Mouse (Mus musculus): ENCODE measurements at regions not wholly inside any gene's neighbourhood (a gene's known extent, or its start where the extent isn't known, plus 50 kb on each side); places are given as distances from the start of the nearest gene placed in this dataset.
A peak's percentile ranks its signal among the peaks of the same experiment; 100 is the strongest.

DNA sequence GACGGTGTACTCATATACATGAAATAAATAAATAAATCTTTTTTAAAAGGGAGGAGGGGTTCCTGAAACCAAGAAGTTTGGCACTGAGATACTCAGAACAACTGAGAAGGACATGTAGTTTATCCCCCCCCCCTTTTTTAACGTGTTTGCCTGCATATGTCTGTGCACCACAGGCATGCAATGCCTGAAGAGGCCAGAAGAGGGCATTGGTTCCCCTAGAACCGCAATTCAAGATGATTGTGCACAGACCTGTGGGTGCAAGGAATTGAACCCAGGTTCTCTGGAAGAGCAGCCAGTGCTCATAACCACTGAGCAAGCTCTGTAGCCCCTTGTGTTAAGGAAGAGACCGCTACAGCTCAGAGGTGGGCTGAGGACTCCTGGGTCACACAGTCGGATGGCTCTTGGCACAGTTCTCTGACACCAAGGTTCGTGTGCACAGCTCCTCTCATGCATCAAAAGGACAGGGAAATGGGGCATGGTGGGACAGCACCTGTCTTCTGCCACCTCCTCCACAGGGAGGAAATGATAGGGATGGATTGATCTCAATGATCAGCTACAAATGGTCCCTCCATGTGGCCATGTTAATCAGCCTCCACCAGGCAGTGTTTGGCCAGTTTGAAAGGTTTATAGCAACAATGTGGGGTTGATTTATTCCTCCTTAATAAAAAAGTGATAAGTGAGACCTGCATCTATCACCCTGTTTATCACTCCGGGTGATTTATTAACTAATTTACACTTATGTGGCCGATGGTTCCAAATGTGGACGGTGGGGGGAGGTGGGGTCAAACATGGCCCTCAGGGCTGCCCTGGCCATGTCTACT lies 58.5 kb upstream of the Top1 start:
- H3K9ac ChIP-seq, result no peak overlapping the region
- no peak overlapping the region for H3K27ac ChIP-seq
- WGBS, result 77% methylated on average over 9 of the region's 9 CpGs
- DNase-seq (ENCODE audit: low spot score) (no peak), ATAC-seq (ENCODE audit: low FRiP score) (no peak)
- H3K9me3 ChIP-seq (ENCODE audit: control insufficient read depth, low read length), result no peaks in the 10 kb centered on the region
- no peaks in the 10 kb centered on the region for H3K36me3 ChIP-seq (replicated peaks; ENCODE audit: control insufficient read depth, insufficient read depth)
- H3K4me1 ChIP-seq (replicated peaks; ENCODE audit: control insufficient read depth, insufficient read depth, low read length), result peaks cover 9% of the 10 kb centered on the region; the same call in 1 of the 2 replicates
- H3K27me3 ChIP-seq (ENCODE audit: control insufficient read depth, insufficient read depth, low read length), result 0 out of 2 replicates have a peak, but pooled peaks cover 12% of the 10 kb centered on the region
- no peak overlapping the region for H3K4me2 ChIP-seq (replicated peaks)
- no peak overlapping the region for H3K4me3 ChIP-seq (replicated peaks; ENCODE audit: low read length)

DNA sequence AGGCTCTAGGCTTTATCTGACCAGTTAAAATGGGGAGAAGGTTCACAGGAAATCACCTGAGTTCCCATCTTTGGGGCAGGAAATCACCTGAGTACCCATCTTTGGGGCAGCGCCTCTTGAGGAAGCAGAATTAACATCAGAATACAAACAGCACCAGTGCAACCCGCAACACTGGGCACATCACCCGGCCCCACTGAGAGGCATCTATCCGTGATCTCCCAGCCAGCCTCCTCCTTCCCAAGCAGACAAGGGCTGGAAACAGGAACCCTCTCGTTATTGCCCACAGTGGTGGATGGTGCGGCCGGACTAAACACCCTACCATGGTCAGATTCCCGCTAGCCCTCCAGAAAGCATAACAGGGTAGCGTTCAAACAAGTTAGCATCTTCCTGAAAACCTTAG lies 57.3 kb upstream of the Top1 start:
- H3K27ac ChIP-seq, result no peak overlapping the region
- ATAC-seq (ENCODE audit: low FRiP score) (no peak), DNase-seq (ENCODE audit: low spot score) (no peak)
- no peak overlapping the region for H3K9ac ChIP-seq
- 86% methylated on average over 9 of the region's 9 CpGs for WGBS
- no peaks in the 10 kb centered on the region for H3K36me3 ChIP-seq (replicated peaks; ENCODE audit: control insufficient read depth, insufficient read depth)
- H3K27me3 ChIP-seq (ENCODE audit: control insufficient read depth, insufficient read depth, low read length), result 0 out of 2 replicates have a peak, but pooled peaks cover 12% of the 10 kb centered on the region
- H3K9me3 ChIP-seq (ENCODE audit: control insufficient read depth, low read length), result no peaks in the 10 kb centered on the region
- no peak overlapping the region for H3K4me2 ChIP-seq (replicated peaks)
- H3K4me3 ChIP-seq (replicated peaks; ENCODE audit: low read length), result no peak overlapping the region
- peaks cover 9% of the 10 kb centered on the region; the same call in 1 of the 2 replicates for H3K4me1 ChIP-seq (replicated peaks; ENCODE audit: control insufficient read depth, insufficient read depth, low read length)

DNA sequence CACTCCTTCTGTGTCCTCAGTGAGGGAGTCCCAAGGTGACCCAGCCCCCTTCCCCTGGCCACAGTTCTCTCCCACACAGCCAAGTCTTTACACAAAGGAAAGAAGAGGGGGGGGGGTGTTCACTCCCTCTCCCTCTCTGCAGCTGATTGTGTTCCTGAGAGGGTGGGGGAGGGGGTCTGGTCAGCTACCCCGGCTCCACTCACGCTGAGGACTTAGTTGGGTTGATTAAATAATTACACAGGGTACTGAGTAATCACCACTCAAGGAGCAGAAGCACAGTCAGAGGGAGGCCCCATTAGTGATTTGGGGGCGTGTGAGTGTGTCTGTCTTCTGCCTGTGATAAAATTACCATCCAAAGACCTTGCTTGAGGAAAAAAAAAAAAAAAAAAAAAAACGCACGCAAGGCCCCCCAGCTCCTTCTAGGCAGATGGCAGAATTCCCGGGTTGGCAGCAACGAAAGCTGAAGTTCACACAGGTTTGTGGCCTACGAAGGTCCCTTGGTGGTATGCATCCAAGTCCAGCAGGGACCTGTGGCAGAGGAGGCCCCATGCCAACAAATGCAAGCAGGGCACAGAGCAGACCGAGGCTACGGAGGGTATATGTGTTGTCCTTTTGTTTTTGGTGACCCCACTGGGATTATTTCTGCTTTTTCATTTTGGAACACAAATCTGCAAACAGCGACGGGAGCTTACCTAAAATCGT lies 55.3 kb upstream of the Top1 start:
- Histone ChIP-seq H3K27me3 (ENCODE audit: control insufficient read depth, insufficient read depth, low read length) (0 out of 2 replicates have a peak, but pooled peaks cover 12% of the 10 kb centered on the region), H3K4me1 (replicated peaks; ENCODE audit: control insufficient read depth, insufficient read depth, low read length) (no peaks in the 10 kb centered on the region), H3K4me3 (replicated peaks; ENCODE audit: low read length) (no peak overlapping the region), H3K4me2 (replicated peaks) (no peak overlapping the region), H3K9ac (no peak overlapping the region), H3K27ac (no peak overlapping the region), H3K9me3 (ENCODE audit: control insufficient read depth, low read length) (no peaks in the 10 kb centered on the region), H3K36me3 (replicated peaks; ENCODE audit: control insufficient read depth, insufficient read depth) (no peaks in the 10 kb centered on the region)
- DNase-seq (ENCODE audit: low spot score) (no peak), ATAC-seq (ENCODE audit: low FRiP score) (peak; percentile 39; the same call in 1 of the 2 replicates)
- WGBS, result 31% methylated on average over 13 of the region's 13 CpGs

DNA sequence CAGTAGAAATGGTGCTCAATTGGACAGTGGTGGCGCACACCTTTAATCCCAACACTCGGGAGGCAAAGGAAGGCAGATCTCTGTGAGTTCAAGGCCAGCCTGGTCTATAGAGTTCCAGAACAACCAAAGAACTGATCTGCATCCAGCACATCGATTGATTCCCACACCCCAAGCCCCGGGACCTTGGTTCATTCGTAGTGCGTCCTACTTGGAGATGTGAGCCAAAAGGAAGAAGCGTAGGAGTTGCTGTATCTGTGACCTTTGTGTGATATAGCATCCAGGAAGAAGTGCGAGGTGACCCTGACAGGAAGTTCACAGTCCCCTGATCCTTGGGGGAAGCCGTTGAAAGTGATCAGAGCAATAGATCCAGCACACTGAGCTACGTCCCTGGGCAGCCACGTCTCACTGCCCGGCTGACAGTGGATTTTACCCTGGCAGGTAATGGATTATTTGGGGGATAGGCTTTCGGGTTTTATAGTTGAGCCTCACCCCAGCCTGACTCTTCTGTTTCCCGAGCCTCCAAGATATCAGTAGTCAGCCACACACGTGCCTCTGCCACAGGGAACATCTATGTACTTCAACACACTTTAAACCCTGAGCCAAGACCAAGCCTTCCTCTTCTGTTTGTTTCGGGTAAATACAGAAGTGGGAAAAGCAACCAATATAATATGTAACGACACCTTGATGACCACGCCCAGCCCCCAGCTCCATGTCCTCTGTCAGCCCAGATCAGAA lies 54.1 kb upstream of the Top1 start:
- no peak overlapping the region for H3K4me2 ChIP-seq (replicated peaks)
- no peaks in the 10 kb centered on the region for H3K36me3 ChIP-seq (replicated peaks; ENCODE audit: control insufficient read depth, insufficient read depth)
- no peaks in the 10 kb centered on the region for H3K4me1 ChIP-seq (replicated peaks; ENCODE audit: control insufficient read depth, insufficient read depth, low read length)
- no peak overlapping the region for H3K4me3 ChIP-seq (replicated peaks; ENCODE audit: low read length)
- no peak overlapping the region for H3K27ac ChIP-seq
- 93% methylated on average over 18 of the region's 18 CpGs for WGBS
- no peak overlapping the region for H3K9ac ChIP-seq
- DNase-seq (ENCODE audit: low spot score) (no peak), ATAC-seq (ENCODE audit: low FRiP score) (no peak)
- 0 out of 2 replicates have a peak, but pooled peaks cover 6% of the 10 kb centered on the region for H3K27me3 ChIP-seq (ENCODE audit: control insufficient read depth, insufficient read depth, low read length)
- no peaks in the 10 kb centered on the region for H3K9me3 ChIP-seq (ENCODE audit: control insufficient read depth, low read length)

DNA sequence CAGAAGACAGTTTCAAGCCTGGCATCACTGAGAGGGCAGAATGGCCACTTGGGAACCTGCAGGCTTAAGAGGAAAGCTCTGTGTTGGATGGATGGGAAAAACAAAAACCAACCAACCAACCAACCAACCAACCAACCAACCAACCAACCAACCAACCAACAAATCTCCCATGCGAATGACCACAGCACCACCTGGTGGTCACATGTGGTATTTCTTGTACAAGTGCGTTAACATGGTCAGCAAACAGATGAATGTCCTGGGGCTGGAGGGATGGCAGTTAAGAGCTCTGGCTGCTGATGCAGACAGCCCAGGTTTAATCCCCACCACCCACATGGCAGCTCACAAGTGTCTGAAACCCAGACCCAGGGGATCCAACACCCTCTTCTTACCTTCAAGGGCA lies 52.7 kb upstream of the Top1 start:
- Histone ChIP-seq H3K27ac (no peak overlapping the region), H3K9me3 (ENCODE audit: control insufficient read depth, low read length) (no peaks in the 10 kb centered on the region), H3K4me2 (replicated peaks) (no peak overlapping the region), H3K4me3 (replicated peaks; ENCODE audit: low read length) (no peak overlapping the region), H3K36me3 (replicated peaks; ENCODE audit: control insufficient read depth, insufficient read depth) (no peaks in the 10 kb centered on the region), H3K27me3 (ENCODE audit: control insufficient read depth, insufficient read depth, low read length) (0 out of 2 replicates have a peak, but pooled peaks cover 6% of the 10 kb centered on the region), H3K9ac (no peak overlapping the region), H3K4me1 (replicated peaks; ENCODE audit: control insufficient read depth, insufficient read depth, low read length) (no peaks in the 10 kb centered on the region)
- DNase-seq (ENCODE audit: low spot score) (peak; percentile 87), ATAC-seq (ENCODE audit: low FRiP score) (no peak)
- 7% methylated on average over 2 of the region's 2 CpGs for WGBS
